Mouse (Mus musculus): ENCODE measurements around the gene Otop1. TPM values are rescaled to one million over a fixed set of nuclear protein-coding genes. Genes with fewer than 3 reads are reported as not detected.

Gene Otop1
- total RNA-seq, 2 experiments from 2014 or later = 2.1 TPM; not detected in 1

- DNase-seq = no peak
- intact Hi-C loops (cut with DNase I) = no loop called here
These were observed 10.0 kb downstream of the Otop1 start for GRCm38 (mm10) chr5:38285724-38286123.

DNA sequence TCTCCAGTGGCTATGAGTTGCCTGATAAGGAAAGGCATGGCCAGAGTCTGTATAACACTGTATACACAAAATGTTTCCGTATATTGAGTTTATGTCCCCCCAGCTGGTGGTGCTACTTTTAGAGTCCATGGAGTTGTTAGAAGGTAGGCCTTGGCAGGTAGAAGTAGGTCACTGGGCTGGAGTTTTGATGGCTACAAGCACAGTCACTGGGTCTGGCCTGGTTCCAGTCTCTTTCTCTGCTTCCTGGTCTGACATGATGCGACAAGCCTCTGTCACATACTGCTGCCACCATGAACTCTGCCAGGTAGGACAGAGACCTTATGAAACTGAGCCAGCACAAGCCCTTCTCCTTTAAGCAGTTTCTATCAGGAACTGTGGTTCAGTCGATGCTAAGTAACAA, 12.7 kb downstream of the Otop1 start:
- DNase-seq = no peak
- intact Hi-C loops (cut with DNase I) = no loop called here

- intact Hi-C loops (cut with DNase I) = no loop called here
- no peak for DNase-seq
These were observed 26.1 kb downstream of the Otop1 start for GRCm38 (mm10) chr5:38301761-38302411.

GRCm38 (mm10) chr5:38302651-38303050, 26.9 kb downstream of the Otop1 start:
- DNase-seq = no peak
- intact Hi-C loops (cut with DNase I) = no loop called here

DNA sequence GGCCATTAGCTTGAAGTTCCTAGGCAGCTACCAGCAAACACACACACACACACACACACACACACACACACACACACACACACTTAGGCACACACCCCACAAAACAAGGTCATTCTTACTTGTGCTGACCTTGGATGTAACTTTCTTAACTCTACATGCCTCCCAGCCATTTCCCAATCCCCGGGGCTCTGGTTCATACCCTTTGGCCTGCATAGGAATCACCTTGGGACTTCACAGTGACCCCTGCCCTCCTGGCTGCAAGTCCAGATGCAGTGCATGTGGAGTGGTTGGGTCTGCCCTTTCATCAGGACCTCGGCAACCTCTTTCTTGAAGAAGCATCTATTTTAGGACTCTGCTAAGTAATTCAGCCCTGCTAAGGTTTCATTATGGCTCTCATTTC, 29.5 kb downstream of the Otop1 start:
- intact Hi-C loops (cut with DNase I) = loop anchor here (5.0 kb wide), 1 partner anchor 282 kb away; no protein-coding TSS in a partner anchor
- DNase-seq = no peak

DNA sequence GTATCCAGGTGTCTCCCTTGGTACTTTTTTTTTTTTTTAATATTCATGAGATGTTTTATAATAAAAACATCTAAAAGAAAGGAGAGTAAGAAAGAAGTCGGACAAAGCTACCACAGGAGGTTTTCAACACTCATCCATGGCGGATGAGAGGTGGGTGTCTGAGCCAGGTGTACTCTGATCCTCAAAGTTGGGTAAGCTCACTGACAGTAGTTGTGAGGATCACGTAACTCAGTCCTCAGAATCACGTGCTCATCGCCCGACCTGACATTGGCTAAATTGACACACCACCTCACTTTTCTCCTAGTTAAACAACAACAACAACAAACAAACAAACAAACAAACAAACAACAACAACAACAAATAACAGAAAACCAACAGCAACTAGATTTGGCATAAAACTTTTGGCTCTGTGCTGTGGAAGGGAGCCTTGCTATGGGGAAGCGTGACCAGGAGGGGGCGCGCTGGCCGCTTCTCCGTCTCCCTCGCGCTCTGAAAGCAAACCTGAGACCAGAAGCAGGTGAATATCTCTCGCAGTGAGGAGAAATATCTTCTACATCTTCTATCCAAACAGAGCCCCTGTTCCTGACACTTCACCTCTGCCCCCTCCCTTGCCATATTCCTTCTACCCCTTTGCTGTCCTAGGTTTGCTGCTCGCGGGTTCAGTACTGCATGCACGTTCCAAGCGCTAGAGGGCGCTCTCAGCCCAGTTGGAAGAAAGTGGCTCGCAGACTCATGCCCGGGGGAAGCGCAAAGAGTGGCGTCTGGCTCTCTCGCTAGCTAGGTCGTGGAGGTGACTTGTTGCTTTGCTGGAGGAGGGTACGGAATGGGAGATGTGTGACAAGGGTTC, 31.7 kb downstream of the Otop1 start:
- intact Hi-C loops (cut with DNase I) = loop anchor here (2.0 to 5.0 kb wide), 4 partner anchors 161 to 325 kb away; no protein-coding TSS in a partner anchor
- peak; percentile 91 to 94 for DNase-seq

DNA sequence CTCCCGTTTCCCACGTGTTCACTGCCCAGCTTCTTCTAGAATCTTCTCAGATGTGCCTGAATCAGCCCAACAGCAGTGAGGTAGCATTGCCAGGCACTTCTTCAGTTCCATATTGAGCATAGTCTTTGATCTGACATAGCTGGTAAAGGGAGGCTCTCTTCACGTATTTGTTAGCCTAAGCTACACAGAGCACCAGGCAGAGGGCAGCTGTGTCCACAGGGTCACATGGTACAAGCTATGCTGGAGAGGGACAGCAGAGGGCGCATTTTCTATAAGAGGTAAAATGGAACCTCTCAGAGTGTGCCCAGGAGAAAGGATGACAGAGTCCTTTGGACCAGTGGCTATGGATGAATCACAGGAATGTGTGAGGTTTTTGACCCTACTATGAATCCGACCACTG, 33.1 kb downstream of the Otop1 start:
- peak; percentile 29 to 56 for DNase-seq
- intact Hi-C loops (cut with DNase I) = loop anchor here (5.0 kb wide), 1 partner anchor 278 kb away; no protein-coding TSS in a partner anchor

GRCm38 (mm10) chr5:38309795-38310194, 34.0 kb downstream of the Otop1 start:
- intact Hi-C loops (cut with DNase I) = loop anchor here (5.0 kb wide), 1 partner anchor 278 kb away; no protein-coding TSS in a partner anchor
- DNase-seq = no peak

DNA sequence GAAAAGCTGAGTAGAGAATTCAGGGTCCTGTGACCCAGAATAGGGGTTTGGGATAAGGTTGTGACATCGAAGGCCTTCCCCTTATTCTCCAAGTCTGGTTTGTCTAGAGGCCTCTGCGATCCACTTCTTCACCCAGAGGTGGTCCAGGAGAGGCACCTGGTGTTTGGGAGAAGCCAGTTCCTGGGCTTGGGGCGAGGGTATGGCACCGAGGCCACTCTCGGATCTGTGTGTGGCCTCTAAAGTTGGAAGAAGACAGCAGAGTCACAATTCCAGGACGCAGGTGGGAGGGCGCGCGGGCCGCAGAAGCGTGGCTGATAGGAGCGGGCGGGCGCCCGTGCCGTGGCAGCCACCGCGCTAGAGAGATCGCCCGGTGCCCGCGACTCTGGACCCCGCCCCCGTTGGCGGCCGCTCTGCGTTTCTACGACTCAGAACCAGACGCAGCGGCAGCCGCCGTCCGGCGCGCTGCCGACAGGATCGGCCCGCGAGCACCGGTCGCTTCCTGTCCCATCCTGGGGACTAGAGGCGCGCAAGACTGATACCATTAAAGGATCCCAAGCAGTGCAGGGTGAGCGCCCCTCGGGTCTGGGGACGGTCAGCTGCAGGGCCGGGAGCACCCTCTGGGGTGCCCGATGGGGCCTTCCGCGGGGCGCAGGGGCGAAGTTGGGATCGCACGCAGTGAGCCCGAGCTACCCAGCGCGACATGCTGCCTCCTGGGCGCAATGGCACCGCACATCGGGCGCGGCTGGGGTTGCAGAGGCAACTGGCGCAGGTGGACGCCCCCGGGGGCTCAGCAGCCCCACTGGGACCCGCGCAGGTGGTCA, 43.4 kb downstream of the Otop1 start, which contains the start of gene Drd5:
Drd5 (plus strand) TSS at position 402 of the 821 bp plus-strand sequence.
- intact Hi-C loops (cut with DNase I) = no loop called here
- DNase-seq = no peak

GRCm38 (mm10) chr5:38333381-38333780, 57.6 kb downstream of the Otop1 start:
- intact Hi-C loops (cut with DNase I) = no loop called here
- DNase-seq = no peak

- DNase-seq = no peak
- intact Hi-C loops (cut with DNase I) = no loop called here
These were observed 58.8 kb downstream of the Otop1 start for GRCm38 (mm10) chr5:38334582-38334981.

DNA sequence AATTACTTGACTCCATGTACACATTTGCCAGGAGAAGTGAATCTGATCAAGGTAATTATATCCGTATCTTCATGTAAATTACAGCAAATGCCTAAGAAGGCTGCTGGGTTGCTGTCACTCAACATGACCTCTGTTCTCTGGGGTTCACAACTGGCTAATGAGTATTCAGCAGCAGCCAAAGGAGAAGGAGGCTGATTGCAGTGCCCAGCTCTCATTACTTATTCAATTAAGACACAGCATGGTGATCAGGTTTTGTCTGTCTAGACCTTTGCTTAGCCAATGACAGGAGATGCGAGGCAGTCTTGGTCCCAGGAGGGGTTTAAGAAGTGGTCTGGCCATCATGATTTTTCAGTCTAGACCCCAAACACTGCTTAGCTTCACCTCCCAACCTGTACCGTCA, 67.3 kb downstream of the Otop1 start:
- intact Hi-C loops (cut with DNase I) = no loop called here
- DNase-seq = no peak

DNA sequence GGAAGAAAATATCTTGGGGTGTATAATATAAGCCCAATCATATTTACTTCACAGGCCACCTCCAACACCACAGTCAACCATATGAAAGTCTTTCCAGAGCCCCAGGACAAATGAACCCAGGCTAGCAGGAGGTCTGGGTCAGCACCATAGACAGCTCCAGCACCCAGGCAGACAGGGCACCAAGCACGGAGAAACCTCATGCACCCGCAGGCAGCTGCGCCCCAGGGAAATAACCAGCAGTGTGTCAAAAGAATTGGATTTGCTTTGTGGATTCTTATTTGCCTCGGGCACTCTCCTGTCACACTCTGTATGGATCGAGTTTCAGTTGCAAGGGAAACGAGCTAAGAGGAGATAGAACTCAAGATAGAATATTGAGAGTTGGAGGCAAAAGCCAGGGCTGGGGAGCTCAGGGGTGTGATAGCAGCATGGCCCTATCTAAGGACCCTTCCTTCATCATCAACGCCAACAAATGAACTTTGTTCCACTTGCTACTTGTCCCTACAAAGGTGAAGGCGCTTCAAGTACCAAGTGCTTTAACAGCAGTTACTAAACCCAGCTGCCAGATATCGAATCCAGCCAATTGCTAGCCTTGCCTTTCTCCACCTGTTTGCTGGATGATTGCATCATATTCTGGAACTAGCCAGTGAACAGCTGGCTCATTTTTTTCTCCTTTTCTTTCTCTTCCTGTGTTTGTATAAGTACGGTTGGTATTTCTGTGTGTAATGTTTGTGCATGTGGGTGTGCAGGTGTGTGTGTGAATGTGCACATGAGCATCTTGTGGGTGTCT, 71.1 kb downstream of the Otop1 start:
- intact Hi-C loops (cut with DNase I) = no loop called here
- peak; percentile 21 to 55 for DNase-seq

DNA sequence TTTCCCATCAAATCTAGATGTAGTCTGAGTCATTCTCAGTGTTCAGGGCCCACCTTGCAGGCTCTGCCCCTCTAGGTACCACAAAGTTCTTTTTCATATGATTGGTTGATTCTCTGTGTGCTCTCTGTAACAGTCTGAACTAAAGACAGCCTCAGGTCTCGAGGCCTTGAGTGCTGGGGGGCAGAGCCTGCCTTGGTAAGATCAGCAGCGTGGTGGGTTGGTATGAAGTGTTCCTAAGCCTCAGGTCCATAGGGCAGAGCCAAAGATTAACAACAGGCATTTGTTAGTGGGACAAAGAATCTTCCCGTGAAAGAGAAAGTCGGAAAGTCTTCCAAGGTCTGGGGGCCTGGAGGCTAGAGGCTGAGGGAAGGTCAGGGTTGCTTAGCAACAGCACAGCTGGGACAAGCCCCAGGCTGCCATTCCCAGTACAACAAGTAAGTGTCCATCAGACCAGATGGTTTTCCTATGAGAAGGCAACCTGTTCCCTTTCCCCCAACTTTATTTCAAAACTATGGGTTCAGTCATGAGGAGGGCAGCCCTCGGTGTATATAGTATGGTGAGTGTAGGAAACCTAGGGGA, 74.7 kb downstream of the Otop1 start:
- intact Hi-C loops (cut with DNase I) = no loop called here
- no peak for DNase-seq

Other genes with a start within 250 kb of the Otop1 start
- gene Stx18, start 237.2 kb upstream of the Otop1 start, total RNA-seq (2021) = 10 to 100 TPM; 17.0 to 17.7 TPM
- gene Nsg1, start 116.1 kb upstream of the Otop1 start, total RNA-seq (2021) = 10 to 100 TPM in 1 of 2 experiments, 1 to 10 TPM in 1; 8.8 to 11.9 TPM
- gene Zbtb49, start 55.5 kb upstream of the Otop1 start, total RNA-seq (2021) = 1 to 10 TPM; 4.8 to 5.5 TPM
- gene Lyar, start 55.5 kb upstream of the Otop1 start, total RNA-seq (2021) = 10 to 100 TPM; 13.1 to 13.7 TPM
- 10 to 100 TPM; 15.8 to 16.9 TPM for gene Tmem128, start 15.8 kb upstream of the Otop1 start, total RNA-seq (2021)
- gene Drd5, start 43.4 kb downstream of the Otop1 start, total RNA-seq (2021) = not detected
- gene Slc2a9, start 227.2 kb downstream of the Otop1 start, total RNA-seq (2021) = 1 to 10 TPM in 1 of 2 experiments, under 1 TPM in 1; 0.85 to 2.9 TPM